Mouse (Mus musculus): ENCODE measurements around the gene Slc9a9.
A peak's percentile ranks its signal among the peaks of the same experiment; 100 is the strongest.

The Slc9a9 gene

GRCm38 (mm10) chr9:94732136-94732535 is 62.4 kb downstream of the Slc9a9 start:
- DNase-seq (ENCODE audit: low read depth, low spot score), result no peak

- no peak for DNase-seq (ENCODE audit: low read depth, low spot score)
These were observed 63.0 kb downstream of the Slc9a9 start for GRCm38 (mm10) chr9:94732599-94733287.

GRCm38 (mm10) chr9:94734320-94734719 is 64.6 kb downstream of the Slc9a9 start:
- no peak for DNase-seq (ENCODE audit: low read depth, low spot score)

- DNase-seq (ENCODE audit: low read depth, low spot score), result no peak
These were observed 67.5 kb downstream of the Slc9a9 start for GRCm38 (mm10) chr9:94737226-94737625.

- peak; percentile 62 for DNase-seq (ENCODE audit: low read depth, low spot score)
These were observed 69.1 kb downstream of the Slc9a9 start for GRCm38 (mm10) chr9:94738555-94739427.

GRCm38 (mm10) chr9:94740841-94741240 is 71.1 kb downstream of the Slc9a9 start:
- no peak for DNase-seq (ENCODE audit: low read depth, low spot score)

- DNase-seq (ENCODE audit: low read depth, low spot score), result no peak
These were observed 73.6 kb downstream of the Slc9a9 start for GRCm38 (mm10) chr9:94743291-94743690.

GRCm38 (mm10) chr9:94748503-94748902 is 78.8 kb downstream of the Slc9a9 start:
- no peak for DNase-seq (ENCODE audit: low read depth, low spot score)

- no peak for DNase-seq (ENCODE audit: low read depth, low spot score)
These were observed 80.5 kb downstream of the Slc9a9 start for GRCm38 (mm10) chr9:94750187-94750586.

GRCm38 (mm10) chr9:94750935-94751637 is 81.4 kb downstream of the Slc9a9 start:
- no peak for DNase-seq (ENCODE audit: low read depth, low spot score)

GRCm38 (mm10) chr9:94751638-94752021 is 81.9 kb downstream of the Slc9a9 start:
- no peak for DNase-seq (ENCODE audit: low read depth, low spot score)

- no peak for DNase-seq (ENCODE audit: low read depth, low spot score)
These were observed 82.4 kb downstream of the Slc9a9 start for GRCm38 (mm10) chr9:94752121-94752520.

GRCm38 (mm10) chr9:94759904-94760303 is 90.2 kb downstream of the Slc9a9 start:
- DNase-seq (ENCODE audit: low read depth, low spot score), result no peak

GRCm38 (mm10) chr9:94768114-94768513 is 98.4 kb downstream of the Slc9a9 start:
- DNase-seq (ENCODE audit: low read depth, low spot score), result no peak

GRCm38 (mm10) chr9:94768524-94768923 is 98.8 kb downstream of the Slc9a9 start:
- no peak for DNase-seq (ENCODE audit: low read depth, low spot score)

- DNase-seq (ENCODE audit: low read depth, low spot score), result no peak
These were observed 103.6 kb downstream of the Slc9a9 start for GRCm38 (mm10) chr9:94773357-94773756.

- no peak for DNase-seq (ENCODE audit: low read depth, low spot score)
These were observed 118.6 kb downstream of the Slc9a9 start for GRCm38 (mm10) chr9:94788261-94788660.

- DNase-seq (ENCODE audit: low read depth, low spot score), result no peak
These were observed 121.3 kb downstream of the Slc9a9 start for GRCm38 (mm10) chr9:94790966-94791365.

GRCm38 (mm10) chr9:94803073-94803472 is 133.4 kb downstream of the Slc9a9 start:
- DNase-seq (ENCODE audit: low read depth, low spot score), result no peak

GRCm38 (mm10) chr9:94805506-94805905 is 135.8 kb downstream of the Slc9a9 start:
- DNase-seq (ENCODE audit: low read depth, low spot score), result no peak

- DNase-seq (ENCODE audit: low read depth, low spot score), result no peak
These were observed 145.8 kb downstream of the Slc9a9 start for GRCm38 (mm10) chr9:94815518-94815917.

GRCm38 (mm10) chr9:94821268-94821667 is 151.6 kb downstream of the Slc9a9 start:
- DNase-seq (ENCODE audit: low read depth, low spot score), result no peak
